Mouse (Mus musculus): ENCODE data around the gene Shroom3. TPM values are rescaled to one million over a fixed set of nuclear protein-coding genes. Genes with fewer than 3 reads are reported as not detected.

Shroom3 gene
- polyA plus RNA-seq, 1 experiment from 2014 or later, result 8.0 TPM

GRCm38 (mm10) chr5:92933010-92933409 lies 249.8 kb downstream of the Shroom3 start:
- 75% methylated on average over 10 of the region's 10 CpGs for WGBS
- no peak for ATAC-seq

GRCm38 (mm10) chr5:92933599-92934217 lies 250.5 kb downstream of the Shroom3 start:
- H3K27ac ChIP-seq (ENCODE audit: low read depth, low read length), result no peak overlapping the region
- H3K4me2 ChIP-seq (replicated peaks; ENCODE audit: low read depth), result 0 out of 2 replicates have a peak overlapping the region, but pooled peaks have one; percentile 0
- no peak for ATAC-seq
- no peaks in the 10 kb centered on the region for H3K9me3 ChIP-seq (ENCODE audit: control insufficient read depth)
- no peak overlapping the region for H3K9ac ChIP-seq (ENCODE audit: low read depth, low read length)
- H3K27me3 ChIP-seq (replicated peaks; ENCODE audit: control insufficient read depth, insufficient read depth, low read length), result no peaks in the 10 kb centered on the region
- no peak overlapping the region for H3K4me3 ChIP-seq (ENCODE audit: low read depth, low read length)
- peaks cover 12% of the 10 kb centered on the region; the same call in 1 of the 2 replicates for H3K4me1 ChIP-seq (replicated peaks; ENCODE audit: control insufficient read depth, insufficient read depth, low read length)
- peaks cover 30% of the 10 kb centered on the region for H3K36me3 ChIP-seq (ENCODE audit: control insufficient read depth, insufficient read depth)
- 69% methylated on average over 7 of the region's 7 CpGs for WGBS
- TF ChIP-seq CTCF (IDR thresholded peaks at IDR 0.05; ENCODE audit: low read depth), result no peak

More at GRCm38 (mm10) chr5:92933010-92933409, 249.8 kb downstream of the Shroom3 start:
- Histone ChIP-seq H3K9me3 (ENCODE audit: control insufficient read depth) (no peaks in the 10 kb centered on the region), H3K4me1 (replicated peaks; ENCODE audit: control insufficient read depth, insufficient read depth, low read length) (peaks cover 12% of the 10 kb centered on the region; the same call in 1 of the 2 replicates), H3K27ac (ENCODE audit: low read depth, low read length) (no peak overlapping the region), H3K36me3 (ENCODE audit: control insufficient read depth, insufficient read depth) (peaks cover 30% of the 10 kb centered on the region), H3K9ac (ENCODE audit: low read depth, low read length) (no peak overlapping the region), H3K4me3 (ENCODE audit: low read depth, low read length) (no peak overlapping the region), H3K4me2 (replicated peaks; ENCODE audit: low read depth) (no peak overlapping the region), H3K27me3 (replicated peaks; ENCODE audit: control insufficient read depth, insufficient read depth, low read length) (no peaks in the 10 kb centered on the region)
- TF ChIP-seq CTCF (IDR thresholded peaks at IDR 0.05; ENCODE audit: low read depth), result no peak

DNA sequence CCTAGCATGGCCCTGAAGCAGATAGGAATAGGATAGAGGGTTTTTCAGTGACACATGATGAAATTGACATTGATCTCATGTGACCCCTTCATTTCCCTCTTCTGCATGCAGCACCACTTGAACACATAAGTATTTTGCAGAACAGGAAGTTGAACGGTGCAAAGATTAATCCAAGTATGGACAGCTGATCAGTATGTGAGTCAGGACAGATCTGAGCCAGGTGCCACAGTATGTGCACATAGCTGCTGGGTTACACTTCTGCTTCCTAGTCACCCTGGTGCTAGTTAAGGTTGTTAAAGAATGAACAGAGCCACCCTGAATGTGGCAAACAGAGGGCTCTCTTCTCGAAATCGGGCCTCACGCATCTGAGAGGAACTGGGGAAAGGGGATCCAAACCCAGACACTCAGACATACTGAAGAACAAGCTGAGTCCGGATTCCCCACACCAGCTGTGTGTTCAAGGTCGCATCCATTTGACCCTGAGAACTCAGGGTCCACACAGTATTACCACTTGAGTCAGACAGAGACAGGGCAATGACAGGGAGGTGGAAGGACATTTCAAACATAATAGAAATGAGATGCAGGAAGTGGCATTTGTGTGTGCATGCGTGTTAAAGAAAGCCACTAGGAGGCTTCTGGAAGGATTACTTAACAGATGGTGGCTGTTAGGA lies 251.2 kb downstream of the Shroom3 start:
- WGBS, result 80% methylated on average over 7 of the region's 7 CpGs
- no peak for ATAC-seq
- Histone ChIP-seq H3K27ac (ENCODE audit: low read depth, low read length) (no peak overlapping the region), H3K4me1 (replicated peaks; ENCODE audit: control insufficient read depth, insufficient read depth, low read length) (peaks cover 8% of the 10 kb centered on the region; the same call in 1 of the 2 replicates), H3K36me3 (ENCODE audit: control insufficient read depth, insufficient read depth) (peaks cover 32% of the 10 kb centered on the region), H3K4me2 (replicated peaks; ENCODE audit: low read depth) (no peak overlapping the region), H3K9ac (ENCODE audit: low read depth, low read length) (no peak overlapping the region), H3K4me3 (ENCODE audit: low read depth, low read length) (no peak overlapping the region), H3K27me3 (replicated peaks; ENCODE audit: control insufficient read depth, insufficient read depth, low read length) (no peaks in the 10 kb centered on the region), H3K9me3 (ENCODE audit: control insufficient read depth) (no peaks in the 10 kb centered on the region)
- no peak for TF ChIP-seq CTCF (IDR thresholded peaks at IDR 0.05; ENCODE audit: low read depth)

GRCm38 (mm10) chr5:92935883-92936282 lies 252.6 kb downstream of the Shroom3 start:
- Histone ChIP-seq H3K4me3 (ENCODE audit: low read depth, low read length) (no peak overlapping the region), H3K4me1 (replicated peaks; ENCODE audit: control insufficient read depth, insufficient read depth, low read length) (peaks cover 8% of the 10 kb centered on the region; the same call in 1 of the 2 replicates), H3K9ac (ENCODE audit: low read depth, low read length) (no peak overlapping the region), H3K27me3 (replicated peaks; ENCODE audit: control insufficient read depth, insufficient read depth, low read length) (no peaks in the 10 kb centered on the region), H3K27ac (ENCODE audit: low read depth, low read length) (no peak overlapping the region), H3K36me3 (ENCODE audit: control insufficient read depth, insufficient read depth) (peaks cover 47% of the 10 kb centered on the region), H3K9me3 (ENCODE audit: control insufficient read depth) (no peaks in the 10 kb centered on the region), H3K4me2 (replicated peaks; ENCODE audit: low read depth) (no peak overlapping the region)
- no peak for TF ChIP-seq CTCF (IDR thresholded peaks at IDR 0.05; ENCODE audit: low read depth)
- ATAC-seq, result no peak
- WGBS, result 90% methylated on average over 8 of the region's 8 CpGs

DNA sequence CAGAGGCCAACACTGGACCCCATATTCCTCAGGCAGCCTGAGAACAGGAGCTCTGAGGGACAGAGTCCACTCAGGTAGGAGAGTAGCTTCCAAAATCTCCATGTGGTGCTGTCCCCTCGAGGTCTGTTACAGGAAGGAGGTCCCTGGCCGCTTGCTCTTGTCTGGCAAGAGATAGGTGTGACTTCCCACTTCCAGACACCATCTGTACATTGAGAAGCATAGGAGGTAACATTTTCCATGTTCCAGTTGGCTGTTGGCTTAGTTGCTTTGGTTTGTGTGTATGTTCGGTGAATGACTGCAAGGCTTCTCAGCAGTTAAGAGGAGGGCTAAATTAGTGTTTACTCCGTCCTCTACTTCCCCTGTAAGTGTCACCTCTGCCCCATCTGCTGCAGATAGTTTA lies 254.5 kb downstream of the Shroom3 start:
- H3K36me3 ChIP-seq (ENCODE audit: control insufficient read depth, insufficient read depth), result peaks cover 60% of the 10 kb centered on the region
- 79% methylated on average over 4 of the region's 4 CpGs for WGBS
- no peaks in the 10 kb centered on the region for H3K27me3 ChIP-seq (replicated peaks; ENCODE audit: control insufficient read depth, insufficient read depth, low read length)
- H3K9me3 ChIP-seq (ENCODE audit: control insufficient read depth), result peaks cover 16% of the 10 kb centered on the region; the same call in 1 of the 2 replicates
- H3K4me1 ChIP-seq (replicated peaks; ENCODE audit: control insufficient read depth, insufficient read depth, low read length), result no peaks in the 10 kb centered on the region
- no peak overlapping the region for H3K4me3 ChIP-seq (ENCODE audit: low read depth, low read length)
- H3K4me2 ChIP-seq (replicated peaks; ENCODE audit: low read depth), result no peak overlapping the region
- TF ChIP-seq CTCF (IDR thresholded peaks at IDR 0.05; ENCODE audit: low read depth), result no peak
- peak overlapping the region; percentile 11; the same call in 1 of the 2 replicates for H3K27ac ChIP-seq (ENCODE audit: low read depth, low read length)
- ATAC-seq, result no peak
- H3K9ac ChIP-seq (ENCODE audit: low read depth, low read length), result no peak overlapping the region

GRCm38 (mm10) chr5:92939246-92939995 lies 256.2 kb downstream of the Shroom3 start:
- WGBS, result 81% methylated on average over 15 of the region's 15 CpGs
- peak overlapping the region; percentile 54; the same call in 1 of the 2 replicates for H3K27ac ChIP-seq (ENCODE audit: low read depth, low read length)
- H3K36me3 ChIP-seq (ENCODE audit: control insufficient read depth, insufficient read depth), result peaks cover 66% of the 10 kb centered on the region
- no peak for TF ChIP-seq CTCF (IDR thresholded peaks at IDR 0.05; ENCODE audit: low read depth)
- H3K4me2 ChIP-seq (replicated peaks; ENCODE audit: low read depth), result no peak overlapping the region
- H3K9ac ChIP-seq (ENCODE audit: low read depth, low read length), result no peak overlapping the region
- H3K4me3 ChIP-seq (ENCODE audit: low read depth, low read length), result no peak overlapping the region
- peaks cover 17% of the 10 kb centered on the region; the same call in 1 of the 2 replicates for H3K9me3 ChIP-seq (ENCODE audit: control insufficient read depth)
- H3K27me3 ChIP-seq (replicated peaks; ENCODE audit: control insufficient read depth, insufficient read depth, low read length), result no peaks in the 10 kb centered on the region
- no peaks in the 10 kb centered on the region for H3K4me1 ChIP-seq (replicated peaks; ENCODE audit: control insufficient read depth, insufficient read depth, low read length)
- no peak for ATAC-seq
